Mouse (Mus musculus) right cerebral cortex, postnatal 36 days (tissue): Measurements from ENCODE around the gene Nup153.

Experiments
- DNase-seq, 2 experiments: peaks; one replicate each; pipeline ENCODE4 v3.0.0; 2022; ENCODE audit warnings: low spot score in 2 of 2, mixed read lengths in 1 of 2

Gene Nup153

DNA sequence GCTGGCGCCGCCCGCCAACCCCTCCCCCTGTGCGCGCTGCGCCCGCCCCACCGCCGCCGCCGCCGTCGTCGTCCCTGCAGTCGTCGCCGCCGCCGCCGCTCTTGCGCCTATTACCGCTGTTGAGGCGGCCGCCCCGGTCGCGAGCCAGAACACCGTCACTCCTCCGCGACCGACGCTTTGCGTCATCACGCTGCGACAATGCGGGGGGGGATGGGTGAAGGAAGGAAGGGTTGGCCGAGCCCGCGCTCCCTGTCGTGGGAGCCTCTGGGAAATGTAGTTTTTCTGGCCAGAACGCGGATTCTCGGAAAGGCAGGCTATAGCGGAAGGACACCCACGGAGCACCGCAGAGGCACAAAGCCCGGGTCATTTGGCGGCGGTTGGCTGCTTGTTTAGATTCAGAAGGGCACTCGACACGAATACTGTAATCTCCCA, at the start of gene Nup153:
Gene Nup153 (minus strand): TSS at position 104 of the 432 bp plus-strand sequence.
- DNase-seq, result peak; percentile 98 to 99

DNA sequence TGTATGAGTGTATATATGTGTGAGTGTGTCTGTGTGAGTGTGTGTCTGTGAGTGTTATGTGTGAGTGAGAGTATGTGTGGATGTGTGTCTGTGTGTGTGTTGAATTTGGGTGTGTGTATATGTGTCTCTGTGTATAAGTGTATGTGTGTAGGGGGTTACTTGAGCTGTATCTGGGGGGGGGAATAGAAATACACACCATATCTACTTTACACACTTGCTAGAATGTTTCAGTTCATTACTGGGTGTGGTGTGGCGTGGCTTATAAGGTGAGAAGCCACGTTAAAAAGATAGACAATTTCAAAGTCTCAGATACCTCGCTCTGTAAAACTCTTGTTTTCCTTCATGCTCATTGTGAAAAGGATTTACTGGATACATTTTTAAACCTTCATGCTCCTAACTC, 49.7 kb upstream of the Nup153 start:
- DNase-seq, result no peak

GRCm38 (mm10) chr13:46776636-46777305, 49.0 kb upstream of the Nup153 start:
- no peak for DNase-seq

DNA sequence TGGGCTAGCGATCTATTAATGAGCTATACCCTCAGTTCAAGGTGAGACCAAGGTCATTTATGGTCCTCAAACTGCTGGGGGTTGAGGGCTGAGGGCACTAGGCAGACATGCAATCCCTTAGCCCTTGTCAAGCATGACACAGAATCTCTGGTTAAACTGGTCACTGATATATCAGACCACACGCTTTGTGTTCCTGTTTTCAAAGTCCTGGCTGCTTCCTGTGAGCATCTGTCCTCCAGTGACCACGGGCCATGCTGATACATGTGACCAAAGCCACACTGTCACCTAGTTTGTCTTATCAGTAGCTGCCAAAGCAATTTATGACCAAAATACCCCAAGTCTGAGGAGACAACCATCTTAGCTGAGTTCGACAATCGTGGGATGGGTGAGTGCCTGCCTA, 47.3 kb upstream of the Nup153 start:
- no peak for DNase-seq

DNA sequence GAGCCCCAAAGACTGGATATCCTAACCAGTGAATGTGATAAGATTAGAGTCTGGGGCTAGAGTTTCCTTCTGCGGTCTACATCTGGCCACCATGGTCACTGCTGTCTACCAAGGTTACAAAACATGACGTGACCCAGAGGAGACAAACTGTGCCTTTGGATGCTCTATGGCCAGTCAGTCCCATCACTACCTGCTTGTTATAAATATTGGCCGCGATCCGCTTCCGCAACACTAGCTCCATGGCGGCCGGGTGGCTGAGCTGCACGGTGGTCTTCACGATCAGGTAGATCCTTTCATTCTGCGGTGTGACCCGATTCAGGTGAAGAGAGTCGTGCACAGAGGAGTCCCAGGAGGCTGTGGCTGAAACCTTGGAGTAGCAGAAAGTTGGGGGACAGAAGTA, 44.8 kb upstream of the Nup153 start:
- no peak for DNase-seq

GRCm38 (mm10) chr13:46765361-46765760, 37.6 kb upstream of the Nup153 start:
- DNase-seq, result no peak

- no peak for DNase-seq
Measured at GRCm38 (mm10) chr13:46763210-46763609, 35.5 kb upstream of the Nup153 start.

DNA sequence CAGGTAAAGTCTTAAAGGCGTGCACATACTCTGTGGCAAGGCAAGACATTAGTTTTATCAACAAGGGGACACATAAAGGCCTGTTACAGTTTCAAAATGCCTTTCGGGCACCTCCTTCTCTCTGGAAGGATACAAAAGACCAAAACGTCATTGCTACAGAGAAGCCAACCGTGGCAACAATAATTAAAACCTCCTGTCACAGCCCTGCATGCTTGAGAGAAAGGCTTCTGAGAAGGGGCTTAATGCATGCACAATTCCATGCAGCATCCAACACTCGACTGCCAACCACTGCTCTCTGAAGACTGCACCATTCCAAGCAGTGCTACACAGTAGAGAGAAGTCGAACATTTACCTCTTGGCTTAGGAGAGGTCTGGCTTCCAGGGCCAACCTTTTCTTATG, 33.2 kb upstream of the Nup153 start:
- no peak for DNase-seq

DNA sequence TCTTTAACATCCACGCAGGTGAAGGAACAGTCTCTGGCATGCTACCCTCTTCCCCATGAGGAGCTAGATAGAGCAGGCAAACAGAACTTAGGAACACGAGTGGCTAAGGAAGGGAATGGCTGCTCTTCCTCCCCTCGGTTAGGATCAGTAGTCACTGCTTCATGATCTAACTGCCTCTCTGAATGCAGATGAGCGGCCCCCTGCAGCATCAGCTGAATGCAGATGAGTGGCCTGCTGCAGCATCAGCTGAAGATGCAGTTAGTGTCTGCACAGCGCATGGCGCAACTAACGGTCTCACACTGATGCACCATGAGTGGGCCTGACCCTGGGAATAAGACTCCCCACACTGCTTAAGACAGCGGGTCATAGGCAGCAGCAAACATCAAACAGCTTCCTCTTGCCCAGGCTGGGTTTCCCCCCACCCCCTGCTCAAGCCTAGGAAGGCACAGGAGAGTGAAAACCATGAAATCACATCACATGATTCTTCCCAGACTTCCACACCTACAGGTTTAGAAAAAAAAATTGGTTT, 31.6 kb upstream of the Nup153 start:
- DNase-seq, result no peak

GRCm38 (mm10) chr13:46758627-46759026, 30.9 kb upstream of the Nup153 start:
- DNase-seq, result no peak

GRCm38 (mm10) chr13:46757946-46758345, 30.2 kb upstream of the Nup153 start:
- DNase-seq, result no peak

GRCm38 (mm10) chr13:46753294-46753693, 25.6 kb upstream of the Nup153 start:
- no peak for DNase-seq

DNA sequence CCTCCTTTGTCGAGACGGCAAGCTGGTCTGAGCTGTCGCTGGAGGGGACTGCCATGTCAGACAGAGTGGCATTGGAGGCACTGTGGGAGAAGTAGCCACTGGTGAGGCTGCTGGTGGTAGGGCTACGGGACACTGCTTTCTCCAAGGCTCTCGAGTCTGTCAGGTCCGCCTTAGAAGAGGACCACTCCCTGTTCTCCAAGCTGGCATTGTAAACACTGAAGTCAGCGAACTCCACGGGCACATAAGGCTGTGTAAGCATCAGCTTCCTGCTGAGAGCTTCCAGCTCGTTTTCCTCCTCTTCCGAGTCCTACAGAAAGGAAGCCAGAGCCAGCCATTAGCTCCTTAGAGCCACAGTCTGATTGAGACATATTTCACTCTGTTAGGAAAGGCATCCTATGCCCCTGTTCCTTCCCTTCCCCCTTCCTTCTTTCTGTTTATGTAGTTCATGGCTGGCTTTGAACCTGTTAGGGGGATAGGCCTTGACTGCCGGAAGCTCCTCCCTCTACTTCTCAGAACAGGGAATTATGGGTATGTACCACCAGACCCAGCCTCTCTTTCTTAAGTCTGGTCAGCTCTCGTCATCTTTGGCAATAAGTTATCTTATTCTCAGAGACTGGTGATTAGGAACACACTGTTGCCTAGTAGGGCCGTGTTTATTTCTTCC, 25.0 kb upstream of the Nup153 start:
- no peak for DNase-seq

DNA sequence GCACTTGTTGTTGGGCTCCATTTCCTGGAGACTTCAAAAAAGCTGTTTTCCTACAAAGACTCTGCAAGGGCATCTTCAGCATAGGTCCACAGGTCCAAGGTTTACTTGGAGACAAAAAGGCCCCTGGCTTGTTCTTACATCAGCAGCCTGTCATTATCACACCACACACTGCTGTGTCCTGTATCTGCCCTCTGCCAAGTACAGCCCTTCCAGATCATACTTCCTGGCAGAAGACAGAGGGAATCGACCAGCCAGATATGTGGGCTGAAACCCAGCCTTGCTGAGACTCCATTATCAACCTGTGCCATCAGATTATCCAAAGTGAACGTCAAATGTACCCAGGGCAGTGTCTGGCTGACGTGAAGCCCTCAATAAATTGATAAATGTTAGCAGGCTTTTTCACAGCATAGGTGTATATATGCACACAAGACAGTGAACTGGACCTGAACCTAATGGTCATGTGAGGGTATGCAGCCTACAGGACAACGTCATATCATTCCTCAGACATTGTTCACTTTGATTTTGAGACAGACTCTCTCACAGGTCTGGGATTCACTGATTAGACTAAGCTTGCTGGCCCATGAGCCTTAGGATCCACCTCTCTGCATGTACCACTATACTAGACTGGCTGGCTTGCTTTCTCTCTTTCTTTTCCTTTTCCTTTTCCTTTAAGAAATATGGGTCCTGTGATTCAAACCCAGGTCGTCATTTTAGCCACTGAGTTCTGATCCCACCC, 20.6 kb upstream of the Nup153 start:
- DNase-seq, result no peak

- DNase-seq, result no peak
Measured at GRCm38 (mm10) chr13:46743821-46744220, 16.1 kb upstream of the Nup153 start.

GRCm38 (mm10) chr13:46742367-46742766, 14.6 kb upstream of the Nup153 start:
- DNase-seq, result no peak

GRCm38 (mm10) chr13:46739426-46739825, 11.7 kb upstream of the Nup153 start:
- no peak for DNase-seq

- no peak for DNase-seq
Measured at GRCm38 (mm10) chr13:46737482-46737881, 9.7 kb upstream of the Nup153 start.

DNA sequence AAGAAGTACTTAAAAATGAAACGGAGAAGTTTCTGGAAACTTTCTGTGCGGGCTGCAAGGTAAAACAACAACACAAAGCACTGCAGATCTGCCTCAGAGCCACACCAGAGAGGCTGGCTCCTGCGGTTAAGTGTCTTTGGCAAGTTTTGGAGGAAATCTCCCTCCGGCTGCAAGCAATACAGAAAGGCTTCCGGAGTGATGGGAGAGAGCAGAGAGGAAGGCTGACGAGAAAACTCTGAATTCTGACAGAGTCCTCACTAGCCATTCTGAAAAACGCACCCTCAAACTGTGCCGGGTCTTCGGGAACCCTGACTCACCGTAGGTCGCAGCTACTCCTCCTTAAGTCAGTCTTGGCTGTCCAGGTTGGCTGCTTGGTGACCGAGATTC, 8.7 kb upstream of the Nup153 start:
- no peak for DNase-seq

DNA sequence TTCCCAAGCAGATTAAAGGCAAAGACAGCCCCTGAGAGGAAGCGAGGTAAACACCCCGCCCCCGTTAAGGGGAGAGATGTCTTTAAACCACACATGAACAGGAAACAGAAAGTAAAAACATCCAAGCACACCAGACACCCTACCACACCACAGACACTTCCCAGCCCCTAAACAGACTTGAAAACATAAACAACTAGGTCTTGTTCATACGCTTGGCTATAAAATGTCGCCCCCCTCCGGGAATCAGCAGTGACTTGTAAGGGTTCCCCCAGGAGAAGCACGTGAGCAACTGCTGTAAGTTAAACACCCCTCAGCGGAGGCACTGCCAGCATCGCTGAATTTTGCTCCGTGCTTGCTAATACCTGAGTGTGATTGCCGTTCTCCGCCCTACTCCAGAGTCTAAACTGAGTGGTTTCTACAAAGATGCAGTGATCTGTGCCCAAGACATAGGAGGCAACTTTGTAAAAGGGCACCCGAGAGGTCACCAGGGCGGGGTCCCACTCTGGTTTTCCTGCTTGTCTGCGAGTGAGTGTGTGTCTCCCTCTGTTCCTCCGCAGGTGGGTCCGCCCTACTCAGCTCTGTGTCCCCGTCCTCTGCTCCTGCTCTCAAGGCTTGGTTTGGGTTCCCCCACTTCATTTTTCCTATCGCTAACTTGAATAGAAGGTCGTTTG, 8.2 kb upstream of the Nup153 start:
- peak in 1 of 2 experiments; percentile 5 for DNase-seq

- DNase-seq, result no peak
Measured at GRCm38 (mm10) chr13:46735219-46735807, 7.6 kb upstream of the Nup153 start.

DNA sequence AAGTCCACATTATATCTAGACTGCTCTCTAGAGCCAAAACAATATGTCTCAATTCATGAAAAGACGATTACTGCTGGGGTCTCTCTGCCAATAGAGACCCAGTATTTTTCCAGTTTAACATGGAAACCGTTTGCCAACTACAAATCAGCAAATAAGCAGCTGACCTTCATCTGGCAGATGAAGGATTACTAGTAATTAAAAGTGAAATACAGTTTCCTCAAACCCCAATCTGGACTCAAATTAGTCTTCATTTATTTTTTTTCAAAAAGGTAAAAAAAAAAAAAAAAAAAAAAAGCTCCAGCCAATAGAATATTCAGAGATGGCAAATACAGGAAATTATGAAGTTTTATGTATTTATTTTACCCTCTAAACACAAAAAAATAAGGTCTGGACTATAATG, 2.3 kb upstream of the Nup153 start:
- DNase-seq, result no peak
